Mouse (Mus musculus) gastrocnemius, adult 2 months (tissue): ENCODE data around the gene Cnpy2. TPM values are rescaled to one million over a fixed set of nuclear protein-coding genes. Genes with fewer than 3 reads are reported as not detected.

Experiments used
- DNase-seq: peaks from one replicate; pipeline ENCODE4 v3.0.0; 2022
- H3K27ac ChIP-seq: fragments of 200-600 bp; 2 replicates; pipeline ENCODE4 v1.8.1; 2022; ENCODE audit warnings: mild to moderate bottlenecking
- H3K4me3 ChIP-seq: fragments of 200-600 bp; 2 replicates; pipeline ENCODE4 v1.8.1; 2022; ENCODE audit warnings: mild to moderate bottlenecking, moderate library complexity
- CTCF ChIP-seq: fragments of 200-600 bp; IDR thresholded peaks from 2 replicates; pipeline ENCODE4 v1.8.1; 2022; ENCODE audit warnings: antibody characterized with exemption, mild to moderate bottlenecking, moderate library complexity
- intact Hi-C: fragments of 180-260 bp; cut with DNase I; formaldehyde crosslinking; loops from one replicate; pipeline ENCODE4 v1.15.1; 2025
- total RNA-seq, 2 experiments: library from RNA; stranded (reverse); gene quantifications; 2 replicates each; pipeline ENCODE4 v1.2.3; 2021

Gene Cnpy2
- total RNA-seq, 2 experiments from 2014 or later: 35.1 to 52.1 TPM

GRCm38 (mm10) chr10:128361836-128362235, 39.6 kb downstream of the Cnpy2 start:
- DNase-seq: no peak
- no peak for TF ChIP-seq CTCF
- intact Hi-C loops: no loop called here
- Histone ChIP-seq H3K4me3 (peak overlapping the region; percentile 47; the same call in 1 of the 2 replicates), H3K27ac (peak overlapping the region; percentile 96)

- peak overlapping the region; percentile 47 for H3K4me3 ChIP-seq
- TF ChIP-seq CTCF: peak; percentile 63
- H3K27ac ChIP-seq: peak overlapping the region; percentile 96
- no peak for DNase-seq
- intact Hi-C loops: no loop called here
These were observed 40.3 kb downstream of the Cnpy2 start for GRCm38 (mm10) chr10:128362568-128362967.

- peak overlapping the region; percentile 96 for H3K27ac ChIP-seq
- no peak for TF ChIP-seq CTCF
- intact Hi-C loops: no loop called here
- H3K4me3 ChIP-seq: peak overlapping the region; percentile 89
- peak; percentile 93 for DNase-seq
These were observed 45.7 kb downstream of the Cnpy2 start for GRCm38 (mm10) chr10:128367899-128368401.

- intact Hi-C loops: no loop called here
- H3K27ac ChIP-seq: peak within 1 kb of the TSS; percentile 96
- H3K4me3 ChIP-seq: peak within 1 kb of the TSS; percentile 89
- no peak for TF ChIP-seq CTCF
- peak; percentile 96 for DNase-seq
These were observed 46.4 kb downstream of the Cnpy2 start, which contains the start of gene Coq10a for GRCm38 (mm10) chr10:128368402-128369217. TSS of gene Coq10a (minus strand) at chr10:128368997.

- intact Hi-C loops: no loop called here
- DNase-seq: no peak
- Histone ChIP-seq H3K4me3 (peak overlapping the region; percentile 89), H3K27ac (peak overlapping the region; percentile 96)
- TF ChIP-seq CTCF: no peak
These were observed 46.9 kb downstream of the Cnpy2 start for GRCm38 (mm10) chr10:128369218-128369543.

- no peak for TF ChIP-seq CTCF
- no peak for DNase-seq
- intact Hi-C loops: no loop called here
- H3K4me3 ChIP-seq: peak overlapping the region; percentile 89
- peak overlapping the region; percentile 96 for H3K27ac ChIP-seq
These were observed 47.3 kb downstream of the Cnpy2 start for GRCm38 (mm10) chr10:128369599-128369998.

- Histone ChIP-seq H3K4me3 (peak overlapping the region; percentile 89), H3K27ac (peak overlapping the region; percentile 96)
- no peak for DNase-seq
- intact Hi-C loops: loop anchor here (10.0 kb wide), 1 partner anchor 175 kb away; the partner anchor contains the start of genes Rpl41 and Zc3h10
- TF ChIP-seq CTCF: no peak
These were observed 47.8 kb downstream of the Cnpy2 start for GRCm38 (mm10) chr10:128370021-128370420.

GRCm38 (mm10) chr10:128370601-128371000, 48.3 kb downstream of the Cnpy2 start:
- intact Hi-C loops: loop anchor here (10.0 kb wide), 1 partner anchor 174 kb away; the partner anchor contains the start of genes Rpl41 and Zc3h10
- no peak for TF ChIP-seq CTCF
- Histone ChIP-seq H3K4me3 (no peak overlapping the region), H3K27ac (peak overlapping the region; percentile 96)
- no peak for DNase-seq

- peak; percentile 39 for TF ChIP-seq CTCF
- no peak for DNase-seq
- intact Hi-C loops: loop anchor here (10.0 kb wide), 1 partner anchor 173 kb away; the partner anchor contains the start of genes Rpl41 and Zc3h10
- Histone ChIP-seq H3K27ac (peak overlapping the region; percentile 96), H3K4me3 (no peak overlapping the region)
These were observed 49.9 kb downstream of the Cnpy2 start for GRCm38 (mm10) chr10:128372142-128372541.

GRCm38 (mm10) chr10:128372989-128373748, 50.9 kb downstream of the Cnpy2 start:
- Histone ChIP-seq H3K4me3 (no peak overlapping the region), H3K27ac (peak overlapping the region; percentile 96)
- intact Hi-C loops: loop anchor here (10.0 kb wide), 1 partner anchor 172 kb away; the partner anchor contains the start of genes Rpl41 and Zc3h10
- DNase-seq: peak; percentile 80
- no peak for TF ChIP-seq CTCF

GRCm38 (mm10) chr10:128374393-128374792, 52.1 kb downstream of the Cnpy2 start:
- peak; percentile 43 for TF ChIP-seq CTCF
- Histone ChIP-seq H3K27ac (peak overlapping the region; percentile 96), H3K4me3 (no peak overlapping the region)
- intact Hi-C loops: loop anchor here (10.0 kb wide), 1 partner anchor 170 kb away; the partner anchor contains the start of genes Rpl41 and Zc3h10
- no peak for DNase-seq

GRCm38 (mm10) chr10:128376099-128376454, 53.8 kb downstream of the Cnpy2 start:
- no peak for DNase-seq
- peak overlapping the region; percentile 94 for H3K4me3 ChIP-seq
- peak overlapping the region; percentile 99 for H3K27ac ChIP-seq
- intact Hi-C loops: loop anchor here (2.0 to 10.0 kb wide), 3 partner anchors 39 to 169 kb away; partner anchors contain the start of genes Cs, Rpl41 and Zc3h10
- TF ChIP-seq CTCF: no peak
